Mouse (Mus musculus) CH12.LX (cell line): Measurements from ENCODE around the gene Kdm5b. TPM values are rescaled to one million over a fixed set of nuclear protein-coding genes. Genes with fewer than 3 reads are reported as not detected.

Experiments used
- DNase-seq: peaks from one replicate; pipeline ENCODE4 v3.0.0-alpha.2; 2013; ENCODE audit errors: extremely low read depth
- H3K27ac ChIP-seq: 2 replicates; pipeline ENCODE4 v1.5.1; 2012; ENCODE audit warnings: low read depth, mild to moderate bottlenecking, control low read depth, moderate library complexity; ENCODE audit not compliant: insufficient read depth
- H3K27me3 ChIP-seq: replicated peaks from 2 replicates; pipeline ENCODE3; 2012; ENCODE audit warnings: inconsistent platforms
- H3K36me3 ChIP-seq, 2 experiments: replicated peaks in 1 of 2; 2 replicates each; pipeline versions ENCODE3 to v1.6.1; 2012; ENCODE audit warnings: inconsistent platforms in 1 of 2, low read length in 1 of 2, mild to moderate bottlenecking in 1 of 2, mixed read lengths in 1 of 2, moderate library complexity in 1 of 2; ENCODE audit not compliant: control insufficient read depth in 1 of 2, insufficient read depth in 1 of 2
- H3K4me1 ChIP-seq, 2 experiments: 2 replicates each; pipeline ENCODE4 v1.6.1; 2012; ENCODE audit warnings: inconsistent platforms in 1 of 2, moderate library complexity in 1 of 2; ENCODE audit not compliant: insufficient read depth in 2 of 2, control insufficient read depth in 1 of 2
- H3K4me2 ChIP-seq: 2 replicates; pipeline ENCODE4 v1.6.1; 2012; ENCODE audit warnings: low read depth, mild to moderate bottlenecking, control low read depth; ENCODE audit not compliant: poor library complexity, insufficient read depth, severe bottlenecking
- H3K4me3 ChIP-seq, 3 experiments: fragments of 150-350 bp in 1 of 3; sonication (generic) in 1 of 3; replicated peaks in 1 of 3; 2 replicates each; pipeline versions ENCODE3 to v1.5.1; 2011 to 2012; ENCODE audit warnings: low read depth in 2 of 3, low read length in 2 of 3, mild to moderate bottlenecking in 2 of 3, moderate library complexity in 2 of 3, control low read depth in 1 of 3, improper control_type of control experiment in 1 of 3, inconsistent platforms in 1 of 3, mixed read lengths in 1 of 3; ENCODE audit not compliant: poor library complexity in 1 of 3
- H3K79me2 ChIP-seq: replicated peaks from 2 replicates; pipeline ENCODE4 v1.6.1; 2012; ENCODE audit warnings: mild to moderate bottlenecking, moderate library complexity; ENCODE audit not compliant: control insufficient read depth, poor library complexity, insufficient read depth, severe bottlenecking; ENCODE audit errors: extremely low read depth
- H3K9ac ChIP-seq: 2 replicates; pipeline ENCODE4 v1.6.1; 2012; ENCODE audit warnings: low read depth, mild to moderate bottlenecking, control low read depth, moderate library complexity; ENCODE audit not compliant: insufficient read depth
- H3K9me3 ChIP-seq: replicated peaks from 2 replicates; pipeline ENCODE3; 2012; ENCODE audit warnings: low read length, inconsistent platforms, mixed read lengths
- BHLHE40 ChIP-seq: IDR thresholded peaks from 2 replicates; pipeline ENCODE4 v1.6.1; 2011; ENCODE audit warnings: mild to moderate bottlenecking, low read depth, low read length, improper control_type of control experiment
- CHD2 ChIP-seq: IDR thresholded peaks from 2 replicates; pipeline ENCODE4 v1.6.1; 2011; ENCODE audit warnings: low read length, improper control_type of control experiment
- CTCF ChIP-seq, 2 experiments: IDR thresholded peaks in 1 of 2; conservative IDR thresholded peaks in 1 of 2; 2 replicates each; pipeline ENCODE4 v1.5.1; 2011 to 2012; ENCODE audit warnings: low read depth in 2 of 2, low read length in 2 of 2, improper control_type of control experiment in 1 of 2, inconsistent platforms in 1 of 2, mild to moderate bottlenecking in 1 of 2, moderate library complexity in 1 of 2
- E2F4 ChIP-seq: IDR thresholded peaks from 2 replicates; pipeline ENCODE4 v1.6.1; 2011; ENCODE audit warnings: low read depth, low read length, improper control_type of control experiment; ENCODE audit not compliant: insufficient replicate concordance
- ELF1 ChIP-seq: IDR thresholded peaks from 2 replicates; pipeline ENCODE4 v1.6.1; 2014; ENCODE audit warnings: low read depth, mild to moderate bottlenecking, inconsistent platforms, low read length, improper control_type of control experiment
- EP300 ChIP-seq: IDR thresholded peaks from 2 replicates; pipeline ENCODE4 v1.6.1; 2011; ENCODE audit warnings: low read length, improper control_type of control experiment
- GABPA ChIP-seq: IDR thresholded peaks from 2 replicates; pipeline ENCODE4 v1.6.1; 2012; ENCODE audit warnings: low read depth, low read length, improper control_type of control experiment, inconsistent platforms; ENCODE audit not compliant: insufficient replicate concordance
- JUND ChIP-seq: conservative IDR thresholded peaks from 2 replicates; pipeline ENCODE4 v1.6.1; 2011; ENCODE audit warnings: low read depth, low read length, improper control_type of control experiment
- MAX ChIP-seq: IDR thresholded peaks from 2 replicates; pipeline ENCODE4 v1.6.1; 2011; ENCODE audit warnings: low read length, improper control_type of control experiment
- MAZ ChIP-seq: IDR thresholded peaks from 2 replicates; pipeline ENCODE4 v1.6.1; 2012; ENCODE audit warnings: low read depth, mild to moderate bottlenecking, inconsistent platforms, low read length, improper control_type of control experiment, moderate library complexity
- MEF2A ChIP-seq: IDR thresholded peaks from 2 replicates; pipeline ENCODE4 v1.6.1; 2014; ENCODE audit warnings: low read depth, mild to moderate bottlenecking, inconsistent platforms, low read length, improper control_type of control experiment, borderline replicate concordance
- NELFE ChIP-seq: IDR thresholded peaks from 2 replicates; pipeline ENCODE4 v1.6.1; 2011; ENCODE audit warnings: low read depth, low read length, improper control_type of control experiment
- RCOR1 ChIP-seq: conservative IDR thresholded peaks from 2 replicates; pipeline ENCODE4 v1.6.1; 2012; ENCODE audit warnings: low read depth, mild to moderate bottlenecking, inconsistent platforms, low read length, improper control_type of control experiment
- SIN3A ChIP-seq: IDR thresholded peaks from 2 replicates; pipeline ENCODE4 v1.6.1; 2012; ENCODE audit warnings: low read length, improper control_type of control experiment, inconsistent platforms
- TBP ChIP-seq: conservative IDR thresholded peaks from 2 replicates; pipeline ENCODE4 v1.6.1; 2011; ENCODE audit warnings: low read depth, low read length, improper control_type of control experiment
- ZC3H11A ChIP-seq: IDR thresholded peaks from 2 replicates; pipeline ENCODE4 v1.6.1; 2012; ENCODE audit warnings: low read depth, mild to moderate bottlenecking, inconsistent platforms, low read length, improper control_type of control experiment
- ZKSCAN1 ChIP-seq: IDR thresholded peaks from 2 replicates; pipeline ENCODE4 v1.6.1; 2012; ENCODE audit warnings: low read depth, inconsistent platforms, low read length, improper control_type of control experiment, borderline replicate concordance
- ZMIZ1 ChIP-seq: IDR thresholded peaks from 2 replicates; pipeline ENCODE4 v1.6.1; 2012; ENCODE audit warnings: low read depth, mild to moderate bottlenecking, inconsistent platforms, low read length, improper control_type of control experiment
- dilution Hi-C: fragments of 300-500 bp; cut with MboI; formaldehyde crosslinking; loops from 2 replicates; pipeline ENCODE4 v1.14.3; 2020; ENCODE audit warnings: low sequenced_read_pairs; ENCODE audit not compliant: extremely low pct_unique_long_range_greater_than_20kb, extremely low pct_ligation_motif_present
- in situ Hi-C: fragments of 300-500 bp; cut with MboI; formaldehyde crosslinking; loops from 3 replicates; pipeline ENCODE4 v1.14.3; 2019; ENCODE audit warnings: low sequenced_read_pairs, low pct_ligation_motif_present, low pct_unique_long_range_greater_than_20kb, mixed read lengths
- polyA plus RNA-seq: library from polyadenylated mRNA; unstranded; fragments of >175 nt; gene quantifications from 2 replicates; pipeline ENCODE4 v1.2.1, GENCODE M21; 2012; ENCODE audit warnings: low read depth; ENCODE audit not compliant: insufficient read length
- total RNA-seq, 2 experiments: library from RNA; depleted of rRNA; stranded (reverse); fragments of 300-350 nt in 1 of 2; fragments of >200 nt in 1 of 2; gene quantifications; 2 replicates each; pipeline ENCODE4 v1.2.3; 2012 to 2014

Kdm5b gene
- total and polyA plus RNA-seq, 3 experiments: 1.9 to 14.3 (median 4.1) TPM

GRCm38 (mm10) chr1:134540610-134541009, 19.4 kb upstream of the Kdm5b start:
- dilution Hi-C loops (no loop called here), in situ Hi-C loops (no loop called here)
- no peak overlapping the region for H3K9ac ChIP-seq
- no peaks in the 10 kb centered on the region for H3K79me2 ChIP-seq
- H3K9me3 ChIP-seq: peaks cover 11% of the 10 kb centered on the region
- peaks cover 0 to 3% of the 10 kb centered on the region in 2 experiments; a peak in 2 of 4 replicates for H3K4me1 ChIP-seq
- H3K4me2 ChIP-seq: no peak overlapping the region
- no peak for DNase-seq
- TF ChIP-seq ZMIZ1: no peak
- no peak for TF ChIP-seq BHLHE40
- TF ChIP-seq JUND: no peak
- no peak for TF ChIP-seq TBP
- no peak for TF ChIP-seq E2F4
- TF ChIP-seq SIN3A: no peak
- TF ChIP-seq RCOR1: no peak
- TF ChIP-seq MAZ: no peak
- TF ChIP-seq ELF1: no peak
- TF ChIP-seq CTCF (conservative IDR thresholded peaks at IDR 0.05 in 1 of 2, IDR thresholded peaks at IDR 0.05 in 1 of 2; ENCODE audit: low read depth in 2 of 2, low read length in 2 of 2): no peak
- TF ChIP-seq MAX: no peak
- no peak for TF ChIP-seq NELFE
- no peak for TF ChIP-seq ZC3H11A
- no peak for TF ChIP-seq MEF2A
- TF ChIP-seq GABPA: no peak
- no peak for TF ChIP-seq CHD2
- TF ChIP-seq ZKSCAN1: no peak
- no peak for TF ChIP-seq EP300
- TF ChIP-seq, all 38 proteins: peak for 0
- Histone ChIP-seq H3K4me3 (no peak overlapping the region), H3K27ac (no peak overlapping the region), H3K27me3 (peaks cover 21% of the 10 kb centered on the region), H3K36me3 (no peaks in the 10 kb centered on the region)

GRCm38 (mm10) chr1:134548231-134548630, 11.7 kb upstream of the Kdm5b start:
- Histone ChIP-seq H3K27me3 (peaks cover 36% of the 10 kb centered on the region), H3K27ac (no peak overlapping the region), H3K79me2 (no peaks in the 10 kb centered on the region), H3K9ac (no peak overlapping the region), H3K9me3 (peaks cover 12% of the 10 kb centered on the region), H3K4me1 (no peaks in the 10 kb centered on the region), H3K4me3 (no peak overlapping the region), H3K4me2 (no peak overlapping the region), H3K36me3 (no peaks in the 10 kb centered on the region)
- no peak for TF ChIP-seq TBP
- DNase-seq: no peak
- in situ Hi-C loops: no loop called here
- dilution Hi-C loops: no loop called here
